11 mouse cellular contexts compared by ENCODE assay signal in genomic region chr5:28236098-28236497, GRCm38 (mm10). TPM values are rescaled to one million over a fixed set of nuclear protein-coding genes. Genes with fewer than 3 reads are reported as not detected.
DNase-seq lines count a peak whose midpoint lies in the region; ATAC-seq and TF ChIP-seq lines count a peak whose summit lies in the region.
"Had no signal": no experiment of that assay in that cellular context is flagged by ENCODE, and none has a peak within 500 bp of the region (broad histone marks: within the 10 kb centered on the region; RNA-seq: fewer than 3 reads in every experiment).

No protein-coding gene starts in this region.

- ATAC-seq in kidney, embryonic 16.5 days (ENCODE audit: low FRiP score, low TSS enrichment), result peak; percentile 19; the same call in 1 of the 2 replicates
- ATAC-seq in liver, embryonic 16.5 days (ENCODE audit: low read depth), result peak; percentile 41
- no peak for ATAC-seq in inflammation-experienced regulatory T-cells, adult 6 months

- H3K9me3 ChIP-seq in kidney, embryonic 16.5 days (ENCODE audit: low read length), result no peaks in the 10 kb centered on the region
- H3K9me3 ChIP-seq in liver, embryonic 16.5 days (replicated peaks; ENCODE audit: control insufficient read depth, low read length), result no peaks in the 10 kb centered on the region

- H3K9ac ChIP-seq in kidney, embryonic 16.5 days (replicated peaks; ENCODE audit: low read length), result no peak overlapping the region
- no peak overlapping the region for H3K9ac ChIP-seq in liver, embryonic 16.5 days (ENCODE audit: low read depth, low read length)

- no peak overlapping the region for H3K4me2 ChIP-seq in kidney, embryonic 16.5 days (replicated peaks; ENCODE audit: low read depth, low read length)
- no peak overlapping the region for H3K4me2 ChIP-seq in liver, embryonic 16.5 days (ENCODE audit: low read depth, low read length)

- 9% methylated on average over 6 of the region's 6 CpGs for WGBS in cerebellum, adult 2 months
- 20% methylated on average over 6 of the region's 6 CpGs for WGBS in kidney, embryonic 16.5 days
- WGBS in liver, embryonic 16.5 days (ENCODE audit: insufficient replicate concordance), result 43% methylated on average over 6 of the region's 6 CpGs
- WGBS in thymus, adult 2 months, result 82% methylated on average over 6 of the region's 6 CpGs

- no peak for TF ChIP-seq POLR2A in cerebellum, adult 2 months (IDR thresholded peaks at IDR 0.05; ENCODE audit: borderline replicate concordance, insufficient read depth, low read length)
- no peak for TF ChIP-seq POLR2A in thymus, adult 2 months (IDR thresholded peaks at IDR 0.05; ENCODE audit: control insufficient read depth, extremely low read depth, insufficient read depth, low read length, poor library complexity)

- no peak for TF ChIP-seq CTCF in cerebellum, adult 2 months (IDR thresholded peaks at IDR 0.05; ENCODE audit: borderline replicate concordance, insufficient read depth, low read depth, low read length)
- no peak for TF ChIP-seq CTCF in thymus, adult 2 months (IDR thresholded peaks at IDR 0.05; ENCODE audit: borderline replicate concordance, control insufficient read depth, extremely low read depth, insufficient read depth, low read length, poor library complexity)

- no peaks in the 10 kb centered on the region for H3K36me3 ChIP-seq in kidney, embryonic 16.5 days (ENCODE audit: insufficient read depth, low read length)
- no peaks in the 10 kb centered on the region for H3K36me3 ChIP-seq in liver, embryonic 16.5 days (ENCODE audit: control insufficient read depth, insufficient read depth)
- no peaks in the 10 kb centered on the region for H3K36me3 ChIP-seq in thymus, adult 2 months (ENCODE audit: control insufficient read depth, insufficient read depth, low read length)

- no peaks in the 10 kb centered on the region for H3K27me3 ChIP-seq in cerebellum, adult 2 months (ENCODE audit: control insufficient read depth, insufficient read depth, low read length)
- no peaks in the 10 kb centered on the region for H3K27me3 ChIP-seq in kidney, embryonic 16.5 days (ENCODE audit: insufficient read depth, low read length)
- no peaks in the 10 kb centered on the region for H3K27me3 ChIP-seq in liver, embryonic 16.5 days (ENCODE audit: control insufficient read depth, insufficient read depth, low read depth, low read length)
- H3K27me3 ChIP-seq in thymus, adult 2 months (ENCODE audit: control insufficient read depth, insufficient read depth, low read length), result no peaks in the 10 kb centered on the region

- H3K4me1 ChIP-seq in cerebellum, adult 2 months (ENCODE audit: control insufficient read depth, insufficient read depth, low read length), result peaks cover 38% of the 10 kb centered on the region
- H3K4me1 ChIP-seq in kidney, embryonic 16.5 days (ENCODE audit: insufficient read depth, low read length), result no peaks in the 10 kb centered on the region
- H3K4me1 ChIP-seq in liver, embryonic 16.5 days (ENCODE audit: control insufficient read depth, low read depth, low read length), result no peaks in the 10 kb centered on the region
- H3K4me1 ChIP-seq in thymus, adult 2 months (replicated peaks; ENCODE audit: control insufficient read depth, insufficient read depth, low read length), result no peaks in the 10 kb centered on the region

- peak overlapping the region; percentile 3 for H3K4me3 ChIP-seq in cerebellum, adult 2 months (replicated peaks; ENCODE audit: insufficient read depth, low read depth, low read length)
- H3K4me3 ChIP-seq in kidney, embryonic 16.5 days (ENCODE audit: low read length), result no peak overlapping the region
- H3K4me3 ChIP-seq in liver, embryonic 16.5 days (ENCODE audit: low read depth, low read length), result no peak overlapping the region
- H3K4me3 ChIP-seq in thymus, adult 2 months (ENCODE audit: control insufficient read depth, insufficient read depth, low read length), result no peak overlapping the region

- DNase-seq in cerebellum, adult 2 months, result peak; percentile 51 to 63
- DNase-seq in cerebellum, adult 11 months, result no peak
- DNase-seq in kidney, adult 11 months, result no peak
- peak; percentile 65 for DNase-seq in cerebellum, adult 9-10 months
- DNase-seq in thymus, adult 2 months, result no peak
- DNase-seq: adrenal gland, postnatal 10 days; lung, adult 2 months had no signal

- peak overlapping the region; percentile 94 for H3K27ac ChIP-seq in cerebellum, adult 2 months (ENCODE audit: insufficient read depth, low read length)
- H3K27ac ChIP-seq in kidney, embryonic 16.5 days (ENCODE audit: low read length), result no peak overlapping the region
- H3K27ac ChIP-seq in liver, embryonic 16.5 days (ENCODE audit: low read length), result no peak overlapping the region
- H3K27ac ChIP-seq in thymus, adult 2 months (ENCODE audit: control insufficient read depth, insufficient read depth, low read length), result no peak overlapping the region

RNA-seq across cellular contexts. Expression of gene Cnpy1, which starts 9.5 kb away (rescaled TPM):
- polyA plus RNA-seq in cerebellum, adult 2 months (2012; rRNA removed), result 313 and 399 TPM in 2 replicates
- polyA plus RNA-seq in kidney, embryonic 16.5 days (2015; fragmentation: Nextera tagmentation; extraction: Ambion mirVana), result 0.12 and 0.15 TPM in 2 replicates
- polyA plus RNA-seq in liver, embryonic 16.5 days (2015; fragmentation: Nextera tagmentation; extraction: Ambion mirVana), result not detected in 2 replicates
- polyA plus RNA-seq in inflammation-experienced regulatory T-cells, adult 6 months (2017; shearing (Covaris generic)), result not detected
- 0.06 TPM in 1 of 2 replicates, not detected in the other for polyA plus RNA-seq in thymus, adult 2 months (2012; rRNA removed)
- polyA plus RNA-seq: thymus, postnatal 0 days had no signal

Comparison
In these comparisons a context has a peak if more than half of its experiments do, and no peak if none do; other contexts are left out.
1. DNase-seq: peak in cerebellum, adult 2 months (2 of 2) and cerebellum, adult 9-10 months (single experiment); none in cerebellum, adult 11 months (single experiment), kidney, adult 11 months (single experiment) and thymus, adult 2 months (single experiment).
2. RNA of gene Cnpy1, which starts 9.5 kb away (polyA plus RNA-seq): 313 to 399 TPM in cerebellum, adult 2 months; 0.12 to 0.15 TPM in kidney, embryonic 16.5 days, 0.06 TPM in thymus, adult 2 months, not detected in liver, embryonic 16.5 days and not detected in inflammation-experienced regulatory T-cells, adult 6 months; every median in the first group is over 100 times any median in the second.